Mouse (Mus musculus): Measurements from ENCODE around the gene Inpp5a. TPM values are rescaled to one million over a fixed set of nuclear protein-coding genes. Genes with fewer than 3 reads are reported as not detected.

Inpp5a gene
- polyA plus RNA-seq, 1 experiment from 2014 or later: 4.0 TPM

DNA sequence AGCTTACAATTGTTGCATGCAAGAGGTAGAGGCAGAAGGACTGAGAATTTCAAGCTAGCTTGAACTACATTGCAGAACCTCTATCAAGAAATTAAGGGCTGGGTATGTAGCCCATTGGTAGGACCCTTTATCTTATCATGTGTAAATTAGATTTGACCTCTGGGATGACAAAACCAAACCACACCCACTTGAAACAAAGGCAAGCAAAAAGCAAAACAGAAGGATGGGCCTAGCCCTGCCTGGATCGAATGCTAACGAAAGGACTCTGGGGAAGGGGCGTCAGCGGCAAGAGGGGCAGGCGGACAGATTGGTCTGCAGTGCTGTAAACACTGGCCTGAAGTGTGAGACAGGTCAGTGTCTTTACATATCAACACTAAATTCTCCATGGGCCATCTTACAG lies 202.4 kb downstream of the Inpp5a start:
- no peak overlapping the region for H3K27ac ChIP-seq
- no peak overlapping the region for H3K4me3 ChIP-seq (replicated peaks)
- no peak overlapping the region for H3K4me2 ChIP-seq
- H3K27me3 ChIP-seq: peaks cover 32% of the 10 kb centered on the region
- H3K9me3 ChIP-seq (replicated peaks): no peaks in the 10 kb centered on the region
- ATAC-seq (ENCODE audit: low read depth) (no peak), DNase-seq (no peak)
- 73% methylated on average over 5 of the region's 5 CpGs for WGBS (ENCODE audit: insufficient replicate concordance)
- no peaks in the 10 kb centered on the region for H3K36me3 ChIP-seq
- H3K9ac ChIP-seq: no peak overlapping the region
- H3K4me1 ChIP-seq (replicated peaks): no peaks in the 10 kb centered on the region

DNA sequence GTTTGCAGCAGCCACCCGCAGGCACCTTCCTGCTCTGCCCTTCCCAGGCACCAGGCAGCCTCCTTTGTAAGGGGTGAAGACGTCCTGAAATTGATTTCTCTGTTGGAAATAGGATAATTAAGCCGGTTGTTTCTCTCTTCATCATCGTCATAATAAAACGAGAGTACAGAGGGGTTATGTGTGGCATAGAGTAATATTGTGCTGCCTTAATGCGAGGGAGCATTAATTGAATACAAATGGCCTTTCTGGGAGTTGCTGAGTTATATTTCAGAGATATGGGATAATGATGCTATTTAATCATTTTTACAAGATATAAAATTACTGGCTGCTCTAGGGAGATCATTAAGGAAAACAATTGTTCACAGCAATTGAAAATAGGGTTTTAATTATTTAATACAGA lies 206.4 kb downstream of the Inpp5a start:
- Histone ChIP-seq H3K36me3 (no peaks in the 10 kb centered on the region), H3K27ac (no peak overlapping the region), H3K4me2 (no peak overlapping the region), H3K9me3 (replicated peaks) (no peaks in the 10 kb centered on the region), H3K4me3 (replicated peaks) (no peak overlapping the region), H3K9ac (no peak overlapping the region), H3K4me1 (replicated peaks) (no peaks in the 10 kb centered on the region), H3K27me3 (no peaks in the 10 kb centered on the region)
- DNase-seq: no peak
- no peak for ATAC-seq (ENCODE audit: low read depth)
- WGBS (ENCODE audit: insufficient replicate concordance): 49% methylated on average over 6 of the region's 6 CpGs

GRCm38 (mm10) chr7:139595862-139596261 lies 207.0 kb downstream of the Inpp5a start:
- Histone ChIP-seq H3K4me3 (replicated peaks) (no peak overlapping the region), H3K4me1 (replicated peaks) (no peaks in the 10 kb centered on the region), H3K4me2 (no peak overlapping the region), H3K27ac (no peak overlapping the region), H3K9me3 (replicated peaks) (no peaks in the 10 kb centered on the region), H3K9ac (no peak overlapping the region), H3K36me3 (no peaks in the 10 kb centered on the region), H3K27me3 (no peaks in the 10 kb centered on the region)
- ATAC-seq (ENCODE audit: low read depth) (no peak), DNase-seq (no peak)
- 39% methylated on average over 6 of the region's 6 CpGs for WGBS (ENCODE audit: insufficient replicate concordance)

DNA sequence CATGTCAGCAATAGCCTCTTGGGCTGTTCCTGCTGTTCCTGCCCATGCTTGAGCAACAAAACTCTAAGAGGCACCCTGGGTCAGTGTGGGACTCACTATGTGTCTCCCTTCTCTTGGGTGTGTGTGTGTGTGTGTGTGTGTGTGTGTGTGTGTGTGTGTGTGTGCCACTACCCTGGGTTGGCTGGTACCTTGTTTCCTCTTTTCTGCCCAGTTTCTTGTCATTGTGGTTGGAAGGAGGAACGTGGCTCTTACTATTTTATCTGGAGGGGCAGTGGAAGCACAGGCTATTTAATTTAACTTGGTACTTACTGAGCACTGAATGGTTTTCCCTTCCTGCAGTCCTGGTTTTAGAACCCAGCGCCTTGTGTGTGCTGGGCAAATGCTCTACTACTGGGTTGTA lies 221.4 kb downstream of the Inpp5a start:
- no peak overlapping the region for H3K27ac ChIP-seq
- H3K36me3 ChIP-seq: no peaks in the 10 kb centered on the region
- H3K9ac ChIP-seq: no peak overlapping the region
- ATAC-seq (ENCODE audit: low read depth) (no peak), DNase-seq (no peak)
- no peaks in the 10 kb centered on the region for H3K4me1 ChIP-seq (replicated peaks)
- no peaks in the 10 kb centered on the region for H3K9me3 ChIP-seq (replicated peaks)
- no peak overlapping the region for H3K4me2 ChIP-seq
- 34% methylated on average over 2 of the region's 2 CpGs for WGBS (ENCODE audit: insufficient replicate concordance)
- H3K27me3 ChIP-seq: no peaks in the 10 kb centered on the region
- no peak overlapping the region for H3K4me3 ChIP-seq (replicated peaks)

- 50% methylated on average over 12 of the region's 12 CpGs for WGBS (ENCODE audit: insufficient replicate concordance)
- DNase-seq: no peak
- no peak overlapping the region for H3K4me2 ChIP-seq
- no peaks in the 10 kb centered on the region for H3K9me3 ChIP-seq (replicated peaks)
- no peaks in the 10 kb centered on the region for H3K36me3 ChIP-seq
- ATAC-seq (ENCODE audit: low read depth): no peak
- H3K4me1 ChIP-seq (replicated peaks): no peaks in the 10 kb centered on the region
- no peak overlapping the region for H3K27ac ChIP-seq
- H3K4me3 ChIP-seq (replicated peaks): no peak overlapping the region
- H3K9ac ChIP-seq: no peak overlapping the region
- H3K27me3 ChIP-seq: no peaks in the 10 kb centered on the region
These were observed 227.2 kb downstream of the Inpp5a start for GRCm38 (mm10) chr7:139615767-139616766.

GRCm38 (mm10) chr7:139622568-139622967 lies 233.7 kb downstream of the Inpp5a start:
- H3K27me3 ChIP-seq: no peaks in the 10 kb centered on the region
- H3K9ac ChIP-seq: no peak overlapping the region
- no peak overlapping the region for H3K4me3 ChIP-seq (replicated peaks)
- no peak overlapping the region for H3K27ac ChIP-seq
- no peaks in the 10 kb centered on the region for H3K36me3 ChIP-seq
- DNase-seq: no peak
- no peak overlapping the region for H3K4me2 ChIP-seq
- H3K4me1 ChIP-seq (replicated peaks): no peaks in the 10 kb centered on the region
- ATAC-seq (ENCODE audit: low read depth): no peak
- 70% methylated on average over 13 of the region's 13 CpGs for WGBS (ENCODE audit: insufficient replicate concordance)
- H3K9me3 ChIP-seq (replicated peaks): no peaks in the 10 kb centered on the region

GRCm38 (mm10) chr7:139625156-139625555 lies 236.2 kb downstream of the Inpp5a start:
- Histone ChIP-seq H3K4me1 (replicated peaks) (no peaks in the 10 kb centered on the region), H3K27me3 (no peaks in the 10 kb centered on the region), H3K27ac (no peak overlapping the region), H3K36me3 (no peaks in the 10 kb centered on the region), H3K4me2 (no peak overlapping the region), H3K9me3 (replicated peaks) (no peaks in the 10 kb centered on the region), H3K4me3 (replicated peaks) (no peak overlapping the region), H3K9ac (no peak overlapping the region)
- ATAC-seq (ENCODE audit: low read depth) (no peak), DNase-seq (no peak)
- 69% methylated on average over 9 of the region's 9 CpGs for WGBS (ENCODE audit: insufficient replicate concordance)

Other genes with a start within 250 kb of the Inpp5a start
- 0.62 and 0.90 TPM in 2 replicates for gene Lrrc27, start 176.1 kb upstream of the Inpp5a start, polyA plus RNA-seq (2015; fragmentation: Nextera tagmentation; extraction: Ambion mirVana)
- not detected in 2 replicates for gene Stk32c, start 175.8 kb upstream of the Inpp5a start, polyA plus RNA-seq (2015; fragmentation: Nextera tagmentation; extraction: Ambion mirVana)
- 1.7 and 1.9 TPM in 2 replicates for gene Pwwp2b, start 140.6 kb upstream of the Inpp5a start, polyA plus RNA-seq (2015; fragmentation: Nextera tagmentation; extraction: Ambion mirVana)
- gene Nkx6-2, start 193.7 kb downstream of the Inpp5a start, polyA plus RNA-seq (2015; fragmentation: Nextera tagmentation; extraction: Ambion mirVana): 0.09 and 0.14 TPM in 2 replicates

All from liver, embryonic 13.5 days (tissue).